Mouse (Mus musculus): ENCODE data around the gene Ccdc15.
"Not testable (repeated sequence)": the region's sequence is repeated elsewhere in the genome, so short reads cannot be mapped to it uniquely, and the experiment has no call there.

Gene Ccdc15

GRCm38 (mm10) chr9:37351266-37351665 is 3.0 kb upstream of the Ccdc15 start:
- DNase-seq (ENCODE audit: inconsistent ontology term): peak; percentile 52

- DNase-seq (ENCODE audit: inconsistent ontology term): no peak
Measured at GRCm38 (mm10) chr9:37349050-37349449, 818 bp upstream of the Ccdc15 start.

GRCm38 (mm10) chr9:37347184-37347987 is 846 bp downstream of the Ccdc15 start:
- DNase-seq (ENCODE audit: inconsistent ontology term): no peak

GRCm38 (mm10) chr9:37345406-37345805 is 2.8 kb downstream of the Ccdc15 start:
- DNase-seq (ENCODE audit: inconsistent ontology term): no peak

- DNase-seq (ENCODE audit: inconsistent ontology term): peak; percentile 22
Measured at GRCm38 (mm10) chr9:37329456-37329855, 18.8 kb downstream of the Ccdc15 start.

- DNase-seq (ENCODE audit: inconsistent ontology term): no peak
Measured at GRCm38 (mm10) chr9:37301720-37302119, 46.5 kb downstream of the Ccdc15 start.

- DNase-seq (ENCODE audit: inconsistent ontology term): not testable (repeated sequence)
Measured at GRCm38 (mm10) chr9:37300501-37300900, 47.7 kb downstream of the Ccdc15 start.

GRCm38 (mm10) chr9:37295586-37295985 is 52.6 kb downstream of the Ccdc15 start:
- DNase-seq (ENCODE audit: inconsistent ontology term): no peak

GRCm38 (mm10) chr9:37266622-37267021 is 81.6 kb downstream of the Ccdc15 start:
- DNase-seq (ENCODE audit: inconsistent ontology term): no peak

GRCm38 (mm10) chr9:37255889-37256225 is 92.4 kb downstream of the Ccdc15 start:
- peak; percentile 42 for DNase-seq (ENCODE audit: inconsistent ontology term)

GRCm38 (mm10) chr9:37255149-37255888 is 92.9 kb downstream of the Ccdc15 start, which contains the start of gene Slc37a2:
Gene Slc37a2, minus strand, starts transcription at chr9:37255738.
- peak; percentile 60 for DNase-seq (ENCODE audit: inconsistent ontology term)

GRCm38 (mm10) chr9:37254531-37255110 is 93.6 kb downstream of the Ccdc15 start:
- no peak for DNase-seq (ENCODE audit: inconsistent ontology term)

- no peak for DNase-seq (ENCODE audit: inconsistent ontology term)
Measured at GRCm38 (mm10) chr9:37250631-37251030, 97.6 kb downstream of the Ccdc15 start.

- no peak for DNase-seq (ENCODE audit: inconsistent ontology term)
Measured at GRCm38 (mm10) chr9:37249976-37250375, 98.3 kb downstream of the Ccdc15 start.

- no peak for DNase-seq (ENCODE audit: inconsistent ontology term)
Measured at GRCm38 (mm10) chr9:37248381-37248906, 99.8 kb downstream of the Ccdc15 start.

GRCm38 (mm10) chr9:37247429-37247828 is 100.8 kb downstream of the Ccdc15 start:
- no peak for DNase-seq (ENCODE audit: inconsistent ontology term)

GRCm38 (mm10) chr9:37245810-37246209 is 102.4 kb downstream of the Ccdc15 start:
- DNase-seq (ENCODE audit: inconsistent ontology term): no peak

GRCm38 (mm10) chr9:37245404-37245803 is 102.8 kb downstream of the Ccdc15 start:
- DNase-seq (ENCODE audit: inconsistent ontology term): no peak

GRCm38 (mm10) chr9:37244600-37244999 is 103.6 kb downstream of the Ccdc15 start:
- DNase-seq (ENCODE audit: inconsistent ontology term): no peak

- DNase-seq (ENCODE audit: inconsistent ontology term): no peak
Measured at GRCm38 (mm10) chr9:37242764-37243163, 105.5 kb downstream of the Ccdc15 start.

GRCm38 (mm10) chr9:37235951-37236737 is 112.1 kb downstream of the Ccdc15 start:
- peak; percentile 59 for DNase-seq (ENCODE audit: inconsistent ontology term)

Measured in Muller cell, postnatal 12 days (primary cell).